Mouse (Mus musculus): ENCODE data around the gene Mrps6. TPM values are rescaled to one million over a fixed set of nuclear protein-coding genes. Genes with fewer than 3 reads are reported as not detected.

Gene Mrps6
- polyA plus RNA-seq (2012; rRNA removed): 99.2 and 129 TPM in 2 replicates

DNA sequence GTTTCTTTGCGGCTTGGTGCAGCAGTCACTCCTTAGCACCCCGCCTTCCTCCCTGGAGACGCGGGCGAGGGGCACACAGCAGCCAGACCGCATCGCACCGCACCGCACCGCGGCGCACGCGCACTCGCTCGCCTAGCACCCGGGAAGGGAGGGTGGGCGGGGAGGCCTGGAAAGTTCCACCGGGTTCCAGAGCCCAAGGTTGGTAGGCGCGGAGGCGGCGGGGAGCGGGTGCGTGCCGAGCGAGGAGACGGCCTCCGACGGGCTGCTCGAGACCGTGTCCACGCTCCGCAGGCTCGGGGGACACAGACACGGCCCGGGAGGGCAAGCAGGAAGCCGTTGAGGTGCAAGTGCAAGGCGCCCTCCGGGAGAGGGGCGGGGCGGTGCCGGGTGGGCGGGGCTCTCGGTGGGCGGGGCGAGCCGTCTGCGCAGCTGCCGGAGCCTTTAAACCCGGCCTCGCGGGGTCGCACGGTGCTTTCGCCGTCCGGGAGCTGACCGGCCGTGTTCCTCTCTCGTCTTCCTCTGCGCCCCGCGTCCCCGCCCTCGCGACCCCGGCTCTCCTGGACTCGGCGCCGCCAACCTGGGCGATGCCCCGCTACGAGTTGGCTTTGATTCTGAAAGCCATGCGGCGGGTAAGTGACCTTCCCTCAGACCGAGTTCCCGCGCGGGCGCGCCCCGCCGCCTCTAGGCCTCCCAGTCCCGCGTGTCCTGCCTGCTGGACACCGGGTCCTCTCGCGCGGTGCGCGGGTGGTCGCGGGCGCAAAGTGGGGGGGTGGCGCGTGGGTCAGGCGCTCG, at the start of gene Mrps6, which contains the start of the genes Gm49711 and Slc5a3:
Gene Mrps6 (plus strand): TSS at position 419 of the 792 bp plus-strand sequence.
Gene Gm49711 (plus strand): TSS at position 465 of the 792 bp plus-strand sequence.
Gene Slc5a3 (plus strand): TSS at position 471 of the 792 bp plus-strand sequence.
- DNase-seq: peak; percentile 93
- TF ChIP-seq CTCF (conservative IDR thresholded peaks at IDR 0.05; ENCODE audit: insufficient read depth, insufficient read length, low read depth, low read length): 0 out of 2 replicates have a peak, but pooled peaks have one; percentile 1
- TF ChIP-seq POLR2A (IDR thresholded peaks at IDR 0.05; ENCODE audit: low read depth, low read length): peak; percentile 92
- Histone ChIP-seq H3K4me1 (ENCODE audit: control insufficient read depth, insufficient read depth, low read length) (peaks cover 9% of the 10 kb centered on the region; the same call in 1 of the 2 replicates), H3K4me3 (ENCODE audit: insufficient read depth, low read depth, low read length) (peak within 1 kb of the TSS; percentile 97), H3K36me3 (ENCODE audit: control insufficient read depth, insufficient read depth, low read length) (peaks cover 1% of the 10 kb centered on the region; the same call in 1 of the 2 replicates), H3K27ac (ENCODE audit: insufficient read depth, low read depth, low read length) (peak within 1 kb of the TSS; percentile 98), H3K27me3 (replicated peaks; ENCODE audit: control insufficient read depth, insufficient read depth, low read length) (no peaks in the 10 kb centered on the region)
- 1% methylated on average over 99 of the region's 99 CpGs for WGBS

DNA sequence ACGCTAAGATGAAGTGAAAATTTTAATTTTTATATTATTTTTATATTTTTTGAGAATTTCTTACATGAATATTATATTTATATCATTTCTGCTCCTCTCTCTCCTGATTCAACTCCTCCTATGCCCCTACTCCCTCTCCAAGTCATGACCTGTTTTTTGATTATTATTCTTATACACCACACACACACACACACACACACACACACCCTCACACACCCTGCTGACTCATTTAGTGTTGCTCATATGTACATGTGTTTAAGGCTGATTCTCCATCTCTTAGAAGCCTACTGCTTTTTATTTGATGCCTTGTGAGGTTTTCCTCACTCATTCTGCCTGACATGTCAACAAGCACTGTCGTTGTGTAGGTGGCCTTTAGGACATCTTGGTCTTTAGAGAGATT, 48.5 kb upstream of the Mrps6 start:
- no peak overlapping the region for H3K4me3 ChIP-seq (ENCODE audit: insufficient read depth, low read depth, low read length)
- H3K36me3 ChIP-seq (ENCODE audit: control insufficient read depth, insufficient read depth, low read length): no peaks in the 10 kb centered on the region
- no peaks in the 10 kb centered on the region for H3K4me1 ChIP-seq (ENCODE audit: control insufficient read depth, insufficient read depth, low read length)
- no peak for DNase-seq
- H3K27me3 ChIP-seq (replicated peaks; ENCODE audit: control insufficient read depth, insufficient read depth, low read length): no peaks in the 10 kb centered on the region
- no peak overlapping the region for H3K27ac ChIP-seq (ENCODE audit: insufficient read depth, low read depth, low read length)
- 94% methylated on average over 2 of the region's 2 CpGs for WGBS
- TF ChIP-seq CTCF (conservative IDR thresholded peaks at IDR 0.05; ENCODE audit: insufficient read depth, insufficient read length, low read depth, low read length) (no peak), POLR2A (IDR thresholded peaks at IDR 0.05; ENCODE audit: low read depth, low read length) (no peak)

- Histone ChIP-seq H3K27ac (ENCODE audit: insufficient read depth, low read depth, low read length) (no peak overlapping the region), H3K4me1 (ENCODE audit: control insufficient read depth, insufficient read depth, low read length) (peaks cover 2% of the 10 kb centered on the region; the same call in 1 of the 2 replicates), H3K27me3 (replicated peaks; ENCODE audit: control insufficient read depth, insufficient read depth, low read length) (no peaks in the 10 kb centered on the region), H3K36me3 (ENCODE audit: control insufficient read depth, insufficient read depth, low read length) (no peaks in the 10 kb centered on the region), H3K4me3 (ENCODE audit: insufficient read depth, low read depth, low read length) (no peak overlapping the region)
- TF ChIP-seq CTCF (conservative IDR thresholded peaks at IDR 0.05; ENCODE audit: insufficient read depth, insufficient read length, low read depth, low read length): no peak
- no peak for TF ChIP-seq POLR2A (IDR thresholded peaks at IDR 0.05; ENCODE audit: low read depth, low read length)
- no peak for DNase-seq
- WGBS: 79% methylated on average over 8 of the region's 8 CpGs
Observed at GRCm38 (mm10) chr16:92016792-92017191, 41.3 kb upstream of the Mrps6 start.

DNA sequence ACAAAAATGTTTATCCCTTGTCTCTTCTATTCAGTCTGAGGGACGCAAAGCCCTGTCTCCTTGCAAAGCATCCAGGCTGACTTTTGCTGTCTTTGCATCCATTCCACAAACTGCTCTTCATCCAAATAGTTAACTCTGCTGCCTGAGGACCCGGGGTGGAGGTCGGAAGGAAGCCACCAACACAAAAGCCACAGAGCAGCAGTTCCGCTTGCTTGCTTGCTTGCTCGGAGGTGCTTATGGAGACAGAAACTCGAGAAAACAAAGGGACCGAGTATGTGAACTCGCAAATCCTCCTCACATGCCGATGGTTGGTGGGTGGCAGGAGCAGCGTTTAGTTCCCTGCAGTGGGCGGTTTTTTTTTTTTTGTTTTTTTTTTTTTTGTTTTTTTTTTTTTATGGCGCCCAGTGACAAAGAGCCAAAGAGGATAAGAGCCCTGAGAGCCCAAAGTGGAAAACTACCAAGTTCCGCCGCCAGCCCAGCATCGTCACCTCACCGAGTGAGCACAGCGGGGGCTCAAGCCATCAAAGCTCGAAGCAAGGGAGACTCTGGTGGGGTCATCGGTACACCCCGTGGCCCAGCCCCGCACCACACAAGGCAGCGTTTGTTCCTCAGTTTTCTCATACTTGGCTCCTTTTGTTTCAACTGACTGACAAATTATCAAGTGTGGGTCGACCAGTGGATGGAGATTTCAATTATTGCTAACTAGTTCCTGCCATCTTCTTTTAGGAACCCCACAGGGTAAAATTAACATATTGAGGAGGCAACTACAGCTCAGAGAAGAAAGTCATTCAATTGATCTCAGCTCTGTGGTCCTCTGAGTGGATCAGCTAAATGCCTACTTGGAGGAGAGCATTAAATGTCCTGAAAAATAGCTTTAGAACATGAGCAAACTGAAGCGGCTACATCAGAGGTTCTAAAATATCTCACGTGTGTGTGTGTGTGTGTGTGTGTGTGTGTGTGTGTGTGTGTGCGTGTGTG, 38.6 kb upstream of the Mrps6 start:
- no peak for TF ChIP-seq CTCF (conservative IDR thresholded peaks at IDR 0.05; ENCODE audit: insufficient read depth, insufficient read length, low read depth, low read length)
- peak; percentile 11 for TF ChIP-seq POLR2A (IDR thresholded peaks at IDR 0.05; ENCODE audit: low read depth, low read length)
- Histone ChIP-seq H3K27me3 (replicated peaks; ENCODE audit: control insufficient read depth, insufficient read depth, low read length) (no peaks in the 10 kb centered on the region), H3K4me3 (ENCODE audit: insufficient read depth, low read depth, low read length) (peak overlapping the region; percentile 47), H3K27ac (ENCODE audit: insufficient read depth, low read depth, low read length) (peak overlapping the region; percentile 88), H3K4me1 (ENCODE audit: control insufficient read depth, insufficient read depth, low read length) (peaks cover 2% of the 10 kb centered on the region; the same call in 1 of the 2 replicates), H3K36me3 (ENCODE audit: control insufficient read depth, insufficient read depth, low read length) (no peaks in the 10 kb centered on the region)
- WGBS: 10% methylated on average over 26 of the region's 26 CpGs
- DNase-seq: peak; percentile 60

DNA sequence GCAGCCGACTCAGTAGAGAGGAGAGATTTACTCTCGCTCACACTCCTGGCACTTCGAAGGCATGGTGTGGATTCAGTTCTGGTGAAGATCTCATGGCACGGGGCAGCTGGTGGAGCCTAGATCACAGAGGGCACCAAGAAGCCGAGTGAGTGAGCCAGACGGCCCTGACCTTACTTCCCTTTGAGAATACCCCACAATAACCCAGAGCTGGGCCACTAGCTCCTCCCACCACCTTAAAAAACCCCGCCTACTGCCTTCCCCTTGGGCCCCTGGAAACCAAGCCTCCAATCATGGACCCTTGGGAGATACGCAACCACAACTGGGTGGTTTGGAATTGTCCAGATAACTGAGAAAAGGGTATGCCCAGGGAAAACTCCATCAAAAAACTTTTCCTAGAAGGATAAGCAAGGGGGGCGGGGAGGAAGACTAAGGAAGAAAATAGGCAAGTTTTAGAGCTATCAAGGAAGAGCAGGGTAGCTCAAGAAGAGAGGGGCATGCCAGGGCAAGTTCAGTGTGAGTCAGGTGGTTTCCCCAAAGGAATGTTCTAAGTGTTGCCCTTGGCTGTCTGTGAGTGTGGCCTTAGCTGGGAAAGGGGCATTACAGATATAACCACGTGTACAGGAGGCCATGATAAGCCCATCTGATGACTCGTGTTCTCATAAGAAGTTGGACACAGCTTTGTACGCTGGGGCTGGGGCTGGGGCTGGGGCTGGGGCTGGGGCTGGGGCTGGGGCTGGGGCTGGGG, 36.2 kb upstream of the Mrps6 start:
- 87% methylated on average over 12 of the region's 12 CpGs for WGBS
- Histone ChIP-seq H3K27me3 (replicated peaks; ENCODE audit: control insufficient read depth, insufficient read depth, low read length) (no peaks in the 10 kb centered on the region), H3K4me1 (ENCODE audit: control insufficient read depth, insufficient read depth, low read length) (peaks cover 2% of the 10 kb centered on the region; the same call in 1 of the 2 replicates), H3K4me3 (ENCODE audit: insufficient read depth, low read depth, low read length) (no peak overlapping the region), H3K27ac (ENCODE audit: insufficient read depth, low read depth, low read length) (no peak overlapping the region), H3K36me3 (ENCODE audit: control insufficient read depth, insufficient read depth, low read length) (no peaks in the 10 kb centered on the region)
- TF ChIP-seq CTCF (conservative IDR thresholded peaks at IDR 0.05; ENCODE audit: insufficient read depth, insufficient read length, low read depth, low read length): no peak
- no peak for TF ChIP-seq POLR2A (IDR thresholded peaks at IDR 0.05; ENCODE audit: low read depth, low read length)
- no peak for DNase-seq
